Mouse (Mus musculus): ENCODE data around the gene Xirp1.

Gene Xirp1

GRCm38 (mm10) chr9:120023086-120023811, at the start of gene Xirp1:
TSS of gene Xirp1 (minus strand) at chr9:120023598.
- peak in 1 of 2 experiments; percentile 11 for DNase-seq

GRCm38 (mm10) chr9:120073169-120073568, 49.8 kb upstream of the Xirp1 start:
- peak; percentile 79 to 85 for DNase-seq

- DNase-seq: no peak
Observed at GRCm38 (mm10) chr9:120071251-120071650, 47.9 kb upstream of the Xirp1 start.

GRCm38 (mm10) chr9:120069779-120070178, 46.4 kb upstream of the Xirp1 start, which contains the start of gene Cx3cr1:
TSS of gene Cx3cr1 (minus strand) at chr9:120069879.
- no peak for DNase-seq

- no peak for DNase-seq
Observed at GRCm38 (mm10) chr9:120068047-120068446, 44.6 kb upstream of the Xirp1 start.

- DNase-seq: no peak
Observed at GRCm38 (mm10) chr9:120067609-120068008, 44.2 kb upstream of the Xirp1 start.

- no peak for DNase-seq
Observed at GRCm38 (mm10) chr9:120064317-120064716, 40.9 kb upstream of the Xirp1 start.

GRCm38 (mm10) chr9:120058730-120059129, 35.3 kb upstream of the Xirp1 start:
- no peak for DNase-seq

- no peak for DNase-seq
Observed at GRCm38 (mm10) chr9:120056201-120056600, 32.8 kb upstream of the Xirp1 start.

- DNase-seq: peak in 1 of 2 experiments; percentile 6
Observed at GRCm38 (mm10) chr9:120054545-120055277, 31.3 kb upstream of the Xirp1 start.

GRCm38 (mm10) chr9:120049407-120049806, 26.0 kb upstream of the Xirp1 start:
- DNase-seq: no peak

GRCm38 (mm10) chr9:120048495-120048894, 25.1 kb upstream of the Xirp1 start:
- DNase-seq: no peak

- no peak for DNase-seq
Observed at GRCm38 (mm10) chr9:120043115-120043514, 19.7 kb upstream of the Xirp1 start.

GRCm38 (mm10) chr9:120037414-120037813, 14.0 kb upstream of the Xirp1 start:
- no peak for DNase-seq

- DNase-seq: no peak
Observed at GRCm38 (mm10) chr9:120034375-120034774, 11.0 kb upstream of the Xirp1 start.

- no peak for DNase-seq
Observed at GRCm38 (mm10) chr9:120032710-120033109, 9.3 kb upstream of the Xirp1 start.

- no peak for DNase-seq
Observed at GRCm38 (mm10) chr9:120030421-120030820, 7.0 kb upstream of the Xirp1 start.

- no peak for DNase-seq
Observed at GRCm38 (mm10) chr9:120029880-120030279, 6.5 kb upstream of the Xirp1 start.

GRCm38 (mm10) chr9:120027401-120028151, 4.2 kb upstream of the Xirp1 start:
- DNase-seq: peak; percentile 68 to 72

- peak in 1 of 2 experiments; percentile 38 for DNase-seq
Observed at GRCm38 (mm10) chr9:120024625-120025024, 1.2 kb upstream of the Xirp1 start.

- DNase-seq: peak; percentile 90 to 91
Observed at GRCm38 (mm10) chr9:120024171-120024570, 773 bp upstream of the Xirp1 start.

- DNase-seq: peak in 1 of 2 experiments; percentile 12
Observed at GRCm38 (mm10) chr9:120021164-120021563, 2.2 kb downstream of the Xirp1 start.

GRCm38 (mm10) chr9:120020285-120020890, 3.0 kb downstream of the Xirp1 start:
- DNase-seq: peak; percentile 75 to 84
